Mouse (Mus musculus): ENCODE results near the gene Olfr373.
"Not testable (repeated sequence)": the region's sequence is repeated elsewhere in the genome, so short reads cannot be mapped to it uniquely, and the experiment has no call there.

Gene Olfr373

GRCm38 (mm10) chr8:72082877-72083276 is at the start of gene Olfr373:
Olfr373 (plus strand) TSS chr8:72083177.
- not testable (repeated sequence) for DNase-seq

- DNase-seq = not testable (repeated sequence)
Observed at GRCm38 (mm10) chr8:72040918-72041317, 42.1 kb upstream of the Olfr373 start, which contains the start of gene Olfr372. Olfr372 (plus strand) TSS chr8:72041218.

- no peak for DNase-seq
Observed at GRCm38 (mm10) chr8:72042493-72042892, 40.5 kb upstream of the Olfr373 start.

- not testable (repeated sequence) for DNase-seq
Observed at GRCm38 (mm10) chr8:72054633-72055032, 28.3 kb upstream of the Olfr373 start.

GRCm38 (mm10) chr8:72057643-72058042 is 25.3 kb upstream of the Olfr373 start:
- DNase-seq = not testable (repeated sequence)

GRCm38 (mm10) chr8:72066819-72067399 is 16.1 kb upstream of the Olfr373 start:
- not testable (repeated sequence) for DNase-seq

GRCm38 (mm10) chr8:72084744-72085143 is 1.8 kb downstream of the Olfr373 start:
- DNase-seq = no peak

- DNase-seq = not testable (repeated sequence)
Observed at GRCm38 (mm10) chr8:72087611-72088010, 4.6 kb downstream of the Olfr373 start.

- not testable (repeated sequence) for DNase-seq
Observed at GRCm38 (mm10) chr8:72096721-72097120, 13.7 kb downstream of the Olfr373 start.

- peak; percentile 1 for DNase-seq
Observed at GRCm38 (mm10) chr8:72099377-72100103, 16.6 kb downstream of the Olfr373 start.

GRCm38 (mm10) chr8:72105165-72105564 is 22.2 kb downstream of the Olfr373 start:
- no peak for DNase-seq

- DNase-seq = no peak
Observed at GRCm38 (mm10) chr8:72106740-72107139, 23.8 kb downstream of the Olfr373 start, which contains the start of gene Olfr374. Olfr374 (plus strand) TSS chr8:72107040.

- DNase-seq = no peak
Observed at GRCm38 (mm10) chr8:72110876-72111275, 27.9 kb downstream of the Olfr373 start.

GRCm38 (mm10) chr8:72112486-72112885 is 29.5 kb downstream of the Olfr373 start:
- DNase-seq = no peak

GRCm38 (mm10) chr8:72115202-72115601 is 32.2 kb downstream of the Olfr373 start:
- no peak for DNase-seq

- no peak for DNase-seq
Observed at GRCm38 (mm10) chr8:72118616-72119015, 35.6 kb downstream of the Olfr373 start.

GRCm38 (mm10) chr8:72121486-72121885 is 38.5 kb downstream of the Olfr373 start:
- not testable (repeated sequence) for DNase-seq

- DNase-seq = no peak
Observed at GRCm38 (mm10) chr8:72121997-72122396, 39.0 kb downstream of the Olfr373 start.

- DNase-seq = no peak
Observed at GRCm38 (mm10) chr8:72127834-72128233, 44.9 kb downstream of the Olfr373 start.

- DNase-seq = no peak
Observed at GRCm38 (mm10) chr8:72131251-72131650, 48.3 kb downstream of the Olfr373 start.

GRCm38 (mm10) chr8:72131901-72132300 is 48.9 kb downstream of the Olfr373 start:
- DNase-seq = no peak

GRCm38 (mm10) chr8:72132417-72132816 is 49.4 kb downstream of the Olfr373 start:
- DNase-seq = no peak

GRCm38 (mm10) chr8:72132891-72133290 is 49.9 kb downstream of the Olfr373 start:
- DNase-seq = no peak

- DNase-seq = no peak
Observed at GRCm38 (mm10) chr8:72133507-72133906, 50.5 kb downstream of the Olfr373 start.

Measured in cerebellum, adult 9-10 months (tissue).